Mouse (Mus musculus): ENCODE results near the gene Fer. TPM values are rescaled to one million over a fixed set of nuclear protein-coding genes. Genes with fewer than 3 reads are reported as not detected.
A peak's percentile ranks its signal among the peaks of the same experiment; 100 is the strongest.

The Fer gene
- polyA plus RNA-seq, 1 experiment from 2014 or later = 36.7 TPM

DNA sequence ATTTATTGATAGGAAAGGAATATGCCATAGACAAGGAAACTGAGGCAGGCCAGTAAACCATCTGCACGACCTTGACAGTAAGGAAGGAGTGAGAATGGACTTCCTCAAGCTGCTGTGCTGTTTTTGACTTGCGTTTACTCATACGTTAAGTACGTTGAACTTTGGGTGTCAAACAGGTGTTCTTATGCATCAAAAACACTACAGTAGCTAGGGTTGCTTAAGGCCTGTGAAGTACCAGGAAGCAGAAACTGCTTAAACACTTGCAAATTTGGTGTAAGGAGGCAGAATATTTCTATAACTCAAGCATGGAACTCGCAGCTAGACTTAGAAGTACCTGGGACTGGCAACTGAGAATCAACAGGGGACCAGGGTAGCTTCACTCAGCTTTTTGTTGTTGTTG is 221.9 kb downstream of the Fer start:
- no peaks in the 10 kb centered on the region for H3K36me3 ChIP-seq (ENCODE audit: control insufficient read depth, insufficient read depth)
- 91% methylated on average over 5 of the region's 5 CpGs for whole genome bisulfite sequencing

DNA sequence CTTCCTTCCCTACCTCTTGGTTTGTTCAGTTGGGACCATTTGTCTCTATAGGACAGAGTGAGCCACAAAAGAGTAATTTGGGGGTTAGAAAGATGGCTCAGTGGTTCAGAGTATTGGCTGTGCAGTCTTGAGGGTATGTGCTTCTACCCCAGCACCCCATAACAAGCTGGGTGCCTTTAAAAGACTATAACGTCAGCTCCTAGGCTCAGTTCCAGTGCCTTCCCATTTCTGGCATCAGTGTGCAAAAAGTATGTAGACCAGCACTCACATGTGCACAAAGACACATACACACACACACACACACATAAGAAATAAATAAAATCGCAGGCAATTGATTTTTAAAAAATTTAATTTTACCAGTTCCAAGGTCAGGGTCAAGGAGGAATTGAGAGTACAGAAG is 222.6 kb downstream of the Fer start:
- no peaks in the 10 kb centered on the region for H3K36me3 ChIP-seq (ENCODE audit: control insufficient read depth, insufficient read depth)
- H3K4me2 ChIP-seq (ENCODE audit: low read length) = no peak overlapping the region
- H3K27me3 ChIP-seq (replicated peaks; ENCODE audit: control insufficient read depth, insufficient read depth, low read length) = no peaks in the 10 kb centered on the region
- H3K9me3 ChIP-seq (ENCODE audit: control insufficient read depth, low read length) = no peaks in the 10 kb centered on the region
- peaks cover 4% of the 10 kb centered on the region for H3K4me1 ChIP-seq (replicated peaks; ENCODE audit: control insufficient read depth, insufficient read depth, low read length)
- H3K9ac ChIP-seq (replicated peaks; ENCODE audit: low read depth, low read length) = no peak overlapping the region
- 76% methylated on average over 2 of the region's 2 CpGs for WGBS
- H3K4me3 ChIP-seq (replicated peaks; ENCODE audit: low read length) = no peak overlapping the region
- ATAC-seq = no peak
- H3K27ac ChIP-seq (ENCODE audit: low read length) = no peak overlapping the region

More for the DNA sequence above, 221.9 kb downstream of the Fer start:
- no peak overlapping the region for H3K9ac ChIP-seq (replicated peaks; ENCODE audit: low read depth, low read length)
- no peak overlapping the region for H3K4me2 ChIP-seq (ENCODE audit: low read length)
- no peaks in the 10 kb centered on the region for H3K9me3 ChIP-seq (ENCODE audit: control insufficient read depth, low read length)
- H3K4me3 ChIP-seq (replicated peaks; ENCODE audit: low read length) = no peak overlapping the region
- peaks cover 4% of the 10 kb centered on the region for H3K4me1 ChIP-seq (replicated peaks; ENCODE audit: control insufficient read depth, insufficient read depth, low read length)
- H3K27ac ChIP-seq (ENCODE audit: low read length) = no peak overlapping the region
- no peak for ATAC-seq
- no peaks in the 10 kb centered on the region for H3K27me3 ChIP-seq (replicated peaks; ENCODE audit: control insufficient read depth, insufficient read depth, low read length)

DNA sequence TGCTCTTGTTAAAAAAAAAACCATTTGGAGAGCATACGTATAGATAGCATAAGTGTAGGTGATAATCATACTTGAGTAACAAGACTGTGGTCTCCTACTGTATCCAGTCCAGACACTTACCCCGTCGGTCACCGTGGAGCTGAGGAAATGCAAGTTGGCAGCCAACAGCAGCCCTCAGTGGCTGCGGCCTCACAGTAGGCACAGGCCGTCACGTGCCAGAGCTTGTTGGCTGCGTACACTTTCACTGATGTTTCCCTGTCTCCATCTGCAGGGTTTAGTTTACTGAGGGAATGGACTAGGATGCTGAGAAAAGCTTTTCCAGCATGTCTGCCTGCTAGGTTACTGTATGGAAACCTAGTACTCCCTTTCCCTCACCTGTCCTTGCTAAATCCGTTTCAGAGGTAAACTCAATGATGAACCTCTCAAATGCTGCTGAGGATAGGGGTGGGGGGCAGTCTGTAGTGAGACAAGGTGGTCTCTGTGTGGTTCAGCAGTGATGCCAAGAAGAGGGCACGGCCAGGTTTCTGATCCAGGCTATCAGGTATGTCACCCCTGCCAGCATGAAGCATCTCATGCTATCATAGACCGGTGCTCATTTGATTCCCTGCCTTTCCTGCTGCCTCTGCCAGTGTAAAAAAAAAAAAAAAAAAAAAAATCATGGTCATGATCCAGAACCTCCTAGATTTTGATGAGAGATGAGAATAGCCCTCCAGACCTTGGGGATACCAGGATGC is 224.2 kb downstream of the Fer start:
- no peak overlapping the region for H3K27ac ChIP-seq (ENCODE audit: low read length)
- H3K9ac ChIP-seq (replicated peaks; ENCODE audit: low read depth, low read length) = no peak overlapping the region
- H3K9me3 ChIP-seq (ENCODE audit: control insufficient read depth, low read length) = no peaks in the 10 kb centered on the region
- H3K4me2 ChIP-seq (ENCODE audit: low read length) = no peak overlapping the region
- H3K27me3 ChIP-seq (replicated peaks; ENCODE audit: control insufficient read depth, insufficient read depth, low read length) = no peaks in the 10 kb centered on the region
- 73% methylated on average over 11 of the region's 11 CpGs for WGBS
- ATAC-seq = peak; percentile 61; the same call in 1 of the 2 replicates
- H3K4me1 ChIP-seq (replicated peaks; ENCODE audit: control insufficient read depth, insufficient read depth, low read length) = peaks cover 4% of the 10 kb centered on the region
- H3K4me3 ChIP-seq (replicated peaks; ENCODE audit: low read length) = no peak overlapping the region
- no peaks in the 10 kb centered on the region for H3K36me3 ChIP-seq (ENCODE audit: control insufficient read depth, insufficient read depth)

DNA sequence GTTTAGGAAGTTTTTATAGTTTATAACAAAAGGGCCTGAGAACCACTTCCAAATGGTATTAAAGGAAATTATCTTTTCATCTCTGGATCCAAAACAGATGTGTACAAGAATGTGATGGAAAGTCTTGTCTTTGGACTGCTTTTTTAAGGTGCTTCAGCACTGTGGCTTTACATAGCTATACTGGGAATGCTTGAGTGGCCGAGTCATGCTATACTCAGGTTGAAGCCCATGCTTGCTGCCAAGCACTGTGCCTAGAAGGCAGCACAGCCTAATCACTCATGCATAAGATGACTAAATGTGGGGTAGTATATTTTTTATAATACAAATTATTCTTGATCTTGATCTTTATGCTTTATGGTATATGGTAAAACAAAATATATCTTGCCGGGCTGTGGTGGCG is 225.0 kb downstream of the Fer start:
- no peaks in the 10 kb centered on the region for H3K36me3 ChIP-seq (ENCODE audit: control insufficient read depth, insufficient read depth)
- H3K9me3 ChIP-seq (ENCODE audit: control insufficient read depth, low read length) = no peaks in the 10 kb centered on the region
- H3K4me2 ChIP-seq (ENCODE audit: low read length) = no peak overlapping the region
- no peaks in the 10 kb centered on the region for H3K27me3 ChIP-seq (replicated peaks; ENCODE audit: control insufficient read depth, insufficient read depth, low read length)
- 95% methylated on average over 3 of the region's 3 CpGs for WGBS
- H3K9ac ChIP-seq (replicated peaks; ENCODE audit: low read depth, low read length) = no peak overlapping the region
- no peak overlapping the region for H3K4me3 ChIP-seq (replicated peaks; ENCODE audit: low read length)
- no peak for ATAC-seq
- no peak overlapping the region for H3K27ac ChIP-seq (ENCODE audit: low read length)
- H3K4me1 ChIP-seq (replicated peaks; ENCODE audit: control insufficient read depth, insufficient read depth, low read length) = peaks cover 4% of the 10 kb centered on the region

DNA sequence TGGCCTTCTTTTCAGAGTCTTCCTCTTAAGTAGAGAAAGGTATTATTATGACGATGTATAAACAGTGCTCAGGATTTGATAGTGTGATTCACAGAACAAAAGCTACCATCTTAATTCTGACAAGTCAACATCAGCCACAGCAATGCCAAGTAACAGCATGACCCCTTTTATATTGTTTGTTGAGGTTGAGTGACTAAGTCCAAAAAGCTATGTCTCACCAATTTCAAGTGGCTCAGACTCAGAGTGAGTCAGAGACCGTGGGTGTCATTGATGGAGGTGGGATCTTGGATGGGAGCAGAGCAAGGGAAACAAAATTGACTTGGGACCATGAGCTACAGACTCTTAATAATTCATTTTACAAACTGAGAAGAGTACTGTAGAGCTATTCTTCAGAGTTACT is 230.9 kb downstream of the Fer start:
- no peak overlapping the region for H3K27ac ChIP-seq (ENCODE audit: low read length)
- no peaks in the 10 kb centered on the region for H3K36me3 ChIP-seq (ENCODE audit: control insufficient read depth, insufficient read depth)
- H3K4me3 ChIP-seq (replicated peaks; ENCODE audit: low read length) = no peak overlapping the region
- H3K4me1 ChIP-seq (replicated peaks; ENCODE audit: control insufficient read depth, insufficient read depth, low read length) = 0 out of 2 replicates have a peak, but pooled peaks cover 3% of the 10 kb centered on the region
- 90% methylated on average over 2 of the region's 2 CpGs for WGBS
- no peak overlapping the region for H3K9ac ChIP-seq (replicated peaks; ENCODE audit: low read depth, low read length)
- H3K27me3 ChIP-seq (replicated peaks; ENCODE audit: control insufficient read depth, insufficient read depth, low read length) = no peaks in the 10 kb centered on the region
- no peak for ATAC-seq
- no peak overlapping the region for H3K4me2 ChIP-seq (ENCODE audit: low read length)
- H3K9me3 ChIP-seq (ENCODE audit: control insufficient read depth, low read length) = no peaks in the 10 kb centered on the region

DNA sequence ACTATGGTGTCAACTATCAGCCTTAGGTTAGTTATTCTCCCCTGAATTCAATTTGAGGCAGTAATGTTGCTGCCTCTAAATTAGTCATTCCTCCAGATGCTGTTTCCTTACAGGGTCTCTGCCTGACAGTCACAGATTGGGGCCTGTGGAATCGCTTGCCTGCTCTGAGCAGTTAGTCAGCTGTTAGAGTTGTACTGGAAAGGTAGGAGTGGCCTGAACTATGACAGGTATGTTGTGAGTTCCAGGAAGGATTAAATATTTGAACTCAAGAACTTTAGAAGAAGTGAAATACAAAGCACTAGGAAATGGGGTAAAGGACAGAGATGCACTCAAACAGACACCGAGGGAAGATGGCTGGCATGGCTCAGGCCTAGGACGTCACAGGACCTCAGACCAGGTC is 233.9 kb downstream of the Fer start:
- Histone ChIP-seq H3K27ac (ENCODE audit: low read length) (no peak overlapping the region), H3K36me3 (ENCODE audit: control insufficient read depth, insufficient read depth) (no peaks in the 10 kb centered on the region)

DNA sequence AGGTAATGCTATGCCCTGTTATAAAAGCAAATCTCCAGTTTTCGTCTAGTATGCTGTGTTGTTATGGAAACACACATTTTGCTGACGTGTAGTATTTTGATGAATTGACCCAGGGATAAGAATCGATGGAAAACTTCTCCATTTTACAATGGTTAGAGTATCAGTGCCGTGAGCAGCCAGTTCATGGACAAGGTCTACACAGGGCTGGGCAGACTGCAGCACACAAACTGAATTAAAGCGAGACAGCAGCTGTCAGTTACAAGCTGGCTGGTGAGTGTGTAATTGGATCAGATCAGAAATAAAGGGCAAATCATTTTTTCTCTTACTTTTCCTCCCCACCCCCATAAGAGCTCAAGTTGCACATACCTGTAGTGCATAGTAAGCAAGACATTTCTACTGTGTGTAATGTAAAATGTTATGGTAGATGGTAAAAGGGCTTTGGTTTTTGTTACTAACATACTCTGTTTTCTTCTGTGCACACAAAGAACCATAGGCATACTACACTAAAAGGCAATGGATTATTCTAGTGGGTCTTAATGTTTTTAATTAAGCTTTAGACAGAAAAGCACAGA is 235.0 kb downstream of the Fer start:
- Histone ChIP-seq H3K9ac (replicated peaks; ENCODE audit: low read depth, low read length) (no peak overlapping the region), H3K9me3 (ENCODE audit: control insufficient read depth, low read length) (no peaks in the 10 kb centered on the region), H3K36me3 (ENCODE audit: control insufficient read depth, insufficient read depth) (no peaks in the 10 kb centered on the region), H3K4me1 (replicated peaks; ENCODE audit: control insufficient read depth, insufficient read depth, low read length) (0 out of 2 replicates have a peak, but pooled peaks cover 3% of the 10 kb centered on the region), H3K27ac (ENCODE audit: low read length) (no peak overlapping the region), H3K4me3 (replicated peaks; ENCODE audit: low read length) (no peak overlapping the region), H3K4me2 (ENCODE audit: low read length) (no peak overlapping the region), H3K27me3 (replicated peaks; ENCODE audit: control insufficient read depth, insufficient read depth, low read length) (no peaks in the 10 kb centered on the region)
- ATAC-seq = peak; percentile 54
- WGBS = 41% methylated on average over 5 of the region's 5 CpGs

More for the DNA sequence above, 233.9 kb downstream of the Fer start:
- Histone ChIP-seq H3K9ac (replicated peaks; ENCODE audit: low read depth, low read length) (no peak overlapping the region), H3K9me3 (ENCODE audit: control insufficient read depth, low read length) (no peaks in the 10 kb centered on the region), H3K4me3 (replicated peaks; ENCODE audit: low read length) (no peak overlapping the region), H3K4me2 (ENCODE audit: low read length) (no peak overlapping the region), H3K4me1 (replicated peaks; ENCODE audit: control insufficient read depth, insufficient read depth, low read length) (0 out of 2 replicates have a peak, but pooled peaks cover 3% of the 10 kb centered on the region), H3K27me3 (replicated peaks; ENCODE audit: control insufficient read depth, insufficient read depth, low read length) (no peaks in the 10 kb centered on the region)
- no peak for ATAC-seq
- WGBS = 89% methylated on average over 3 of the region's 3 CpGs

DNA sequence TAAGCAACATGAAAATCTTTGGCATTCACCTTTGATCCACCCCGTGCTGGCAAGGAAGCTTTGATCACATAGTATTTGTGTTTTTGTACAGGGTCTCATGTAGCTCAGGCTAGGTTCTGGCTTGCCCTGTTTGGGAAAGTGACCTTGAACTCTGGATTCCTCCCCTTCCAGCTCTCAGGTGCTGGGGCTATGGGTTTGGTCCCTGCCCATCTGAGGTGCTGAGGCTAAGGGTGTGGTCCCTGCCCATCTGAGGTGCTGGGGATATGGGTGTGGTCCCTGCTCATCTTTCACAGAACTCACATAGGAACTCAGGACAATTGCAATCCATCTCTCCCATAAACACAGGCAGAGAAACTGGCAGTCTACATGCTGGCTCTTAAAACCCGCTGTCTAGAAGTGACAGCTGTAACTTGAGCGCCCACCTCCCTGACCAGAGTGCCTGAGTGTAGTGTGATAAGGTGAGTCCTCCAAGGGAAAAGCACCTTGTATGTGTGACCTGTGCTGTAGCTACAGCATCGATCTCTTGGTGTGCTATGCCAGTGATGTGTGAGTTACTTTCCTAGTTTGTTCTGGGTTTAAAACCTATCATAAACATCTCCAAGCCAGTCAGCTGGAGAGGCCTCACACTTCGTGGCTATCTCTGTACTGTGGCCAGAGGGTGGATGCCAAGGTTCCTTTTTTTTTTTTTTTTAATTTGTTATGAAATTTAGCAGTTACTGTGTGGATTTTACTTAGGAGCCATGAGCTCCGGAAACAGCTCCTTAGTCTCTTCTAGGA is 236.7 kb downstream of the Fer start:
- Histone ChIP-seq H3K4me2 (ENCODE audit: low read length) (no peak overlapping the region), H3K27me3 (replicated peaks; ENCODE audit: control insufficient read depth, insufficient read depth, low read length) (no peaks in the 10 kb centered on the region), H3K9me3 (ENCODE audit: control insufficient read depth, low read length) (no peaks in the 10 kb centered on the region), H3K9ac (replicated peaks; ENCODE audit: low read depth, low read length) (no peak overlapping the region), H3K36me3 (ENCODE audit: control insufficient read depth, insufficient read depth) (no peaks in the 10 kb centered on the region), H3K4me3 (replicated peaks; ENCODE audit: low read length) (no peak overlapping the region), H3K4me1 (replicated peaks; ENCODE audit: control insufficient read depth, insufficient read depth, low read length) (0 out of 2 replicates have a peak, but pooled peaks cover 3% of the 10 kb centered on the region), H3K27ac (ENCODE audit: low read length) (no peak overlapping the region)
- peak; percentile 36; the same call in 1 of the 2 replicates for ATAC-seq
- 73% methylated on average over 6 of the region's 6 CpGs for WGBS

DNA sequence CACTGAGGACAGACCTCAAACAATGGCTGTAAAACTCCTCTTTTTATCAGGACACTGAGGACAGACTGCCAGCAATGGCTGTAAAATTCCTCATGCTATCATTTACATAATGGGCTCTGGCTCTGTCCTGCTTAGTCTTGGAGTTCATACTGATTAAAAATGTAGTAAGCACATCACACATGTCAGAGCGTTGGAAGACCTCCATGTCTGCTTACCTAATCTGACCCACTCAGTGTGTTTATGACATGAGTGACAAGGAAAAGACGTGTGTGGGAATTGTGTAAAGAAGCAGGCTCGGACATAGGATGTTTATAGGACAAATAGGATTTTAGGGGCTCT is 237.3 kb downstream of the Fer start:
- Histone ChIP-seq H3K4me3 (replicated peaks; ENCODE audit: low read length) (no peak overlapping the region), H3K27me3 (replicated peaks; ENCODE audit: control insufficient read depth, insufficient read depth, low read length) (no peaks in the 10 kb centered on the region), H3K9ac (replicated peaks; ENCODE audit: low read depth, low read length) (no peak overlapping the region), H3K4me2 (ENCODE audit: low read length) (no peak overlapping the region), H3K4me1 (replicated peaks; ENCODE audit: control insufficient read depth, insufficient read depth, low read length) (0 out of 2 replicates have a peak, but pooled peaks cover 3% of the 10 kb centered on the region), H3K9me3 (ENCODE audit: control insufficient read depth, low read length) (no peaks in the 10 kb centered on the region), H3K27ac (ENCODE audit: low read length) (no peak overlapping the region), H3K36me3 (ENCODE audit: control insufficient read depth, insufficient read depth) (no peaks in the 10 kb centered on the region)
- peak; percentile 61; the same call in 1 of the 2 replicates for ATAC-seq
- WGBS = 36% methylated on average over 3 of the region's 3 CpGs

Data from forebrain, embryonic 16.5 days (tissue).